Mouse (Mus musculus): Measurements from ENCODE around the gene Sh3rf3. TPM values are rescaled to one million over a fixed set of nuclear protein-coding genes. Genes with fewer than 3 reads are reported as not detected.
A peak's percentile ranks its signal among the peaks of the same experiment; 100 is the strongest.

Gene Sh3rf3
- total RNA-seq (2021), result 10 to 100 TPM; 34.3 to 37.3 TPM

- peak; percentile 20 to 36 for DNase-seq (ENCODE audit: extremely low spot score in 1 of 2, low spot score in 1 of 2)
Observed at GRCm38 (mm10) chr10:58813081-58813800, at the start of gene Sh3rf3. TSS of gene Sh3rf3 (plus strand) at chr10:58813359.

GRCm38 (mm10) chr10:58788486-58789274 lies 24.5 kb upstream of the Sh3rf3 start:
- DNase-seq (ENCODE audit: extremely low spot score in 1 of 2, low spot score in 1 of 2), result no peak

- DNase-seq (ENCODE audit: extremely low spot score in 1 of 2, low spot score in 1 of 2), result no peak
Observed at GRCm38 (mm10) chr10:58797555-58797954, 15.6 kb upstream of the Sh3rf3 start.

- DNase-seq (ENCODE audit: extremely low spot score in 1 of 2, low spot score in 1 of 2), result no peak
Observed at GRCm38 (mm10) chr10:58798156-58798555, 15.0 kb upstream of the Sh3rf3 start.

- peak in 1 of 2 experiments; percentile 18 for DNase-seq (ENCODE audit: extremely low spot score in 1 of 2, low spot score in 1 of 2)
Observed at GRCm38 (mm10) chr10:58800996-58801433, 12.1 kb upstream of the Sh3rf3 start.

GRCm38 (mm10) chr10:58802391-58802790 lies 10.8 kb upstream of the Sh3rf3 start:
- DNase-seq (ENCODE audit: extremely low spot score in 1 of 2, low spot score in 1 of 2), result no peak

- no peak for DNase-seq (ENCODE audit: extremely low spot score in 1 of 2, low spot score in 1 of 2)
Observed at GRCm38 (mm10) chr10:58807956-58808355, 5.2 kb upstream of the Sh3rf3 start.

- no peak for DNase-seq (ENCODE audit: extremely low spot score in 1 of 2, low spot score in 1 of 2)
Observed at GRCm38 (mm10) chr10:58810181-58810580, 3.0 kb upstream of the Sh3rf3 start.

GRCm38 (mm10) chr10:58812210-58813080 lies 714 bp upstream of the Sh3rf3 start:
- DNase-seq (ENCODE audit: extremely low spot score in 1 of 2, low spot score in 1 of 2), result peak; percentile 90 to 97

GRCm38 (mm10) chr10:58813801-58814191 lies 637 bp downstream of the Sh3rf3 start:
- DNase-seq (ENCODE audit: extremely low spot score in 1 of 2, low spot score in 1 of 2), result peak; percentile 28 to 44

- no peak for DNase-seq (ENCODE audit: extremely low spot score in 1 of 2, low spot score in 1 of 2)
Observed at GRCm38 (mm10) chr10:58814486-58814885, 1.3 kb downstream of the Sh3rf3 start.

- no peak for DNase-seq (ENCODE audit: extremely low spot score in 1 of 2, low spot score in 1 of 2)
Observed at GRCm38 (mm10) chr10:58824016-58824568, 10.9 kb downstream of the Sh3rf3 start.

GRCm38 (mm10) chr10:58829251-58830111 lies 16.3 kb downstream of the Sh3rf3 start:
- no peak for DNase-seq (ENCODE audit: extremely low spot score in 1 of 2, low spot score in 1 of 2)

- no peak for DNase-seq (ENCODE audit: extremely low spot score in 1 of 2, low spot score in 1 of 2)
Observed at GRCm38 (mm10) chr10:58833146-58833545, 20.0 kb downstream of the Sh3rf3 start.

- no peak for DNase-seq (ENCODE audit: extremely low spot score in 1 of 2, low spot score in 1 of 2)
Observed at GRCm38 (mm10) chr10:58833741-58834178, 20.6 kb downstream of the Sh3rf3 start.

- no peak for DNase-seq (ENCODE audit: extremely low spot score in 1 of 2, low spot score in 1 of 2)
Observed at GRCm38 (mm10) chr10:58836391-58836790, 23.2 kb downstream of the Sh3rf3 start.

GRCm38 (mm10) chr10:58837504-58837903 lies 24.3 kb downstream of the Sh3rf3 start:
- no peak for DNase-seq (ENCODE audit: extremely low spot score in 1 of 2, low spot score in 1 of 2)

- DNase-seq (ENCODE audit: extremely low spot score in 1 of 2, low spot score in 1 of 2), result no peak
Observed at GRCm38 (mm10) chr10:58841945-58842344, 28.8 kb downstream of the Sh3rf3 start.

- no peak for DNase-seq (ENCODE audit: extremely low spot score in 1 of 2, low spot score in 1 of 2)
Observed at GRCm38 (mm10) chr10:58843100-58843499, 29.9 kb downstream of the Sh3rf3 start.
